Mouse (Mus musculus) liver, embryonic 12.5 days (tissue): Measurements from ENCODE around the gene Usp35. TPM values are rescaled to one million over a fixed set of nuclear protein-coding genes. Genes with fewer than 3 reads are reported as not detected.

Experiments
- ATAC-seq: fragments of 200-750 bp; cut with Nextera tagmentation; 2 replicates; pipeline ENCODE4 v1.8.0; 2017; ENCODE audit warnings: moderate number of reproducible peaks, mild to moderate bottlenecking, moderate library complexity
- H3K27ac ChIP-seq: fragments of 300-500 bp; sonication (generic); 2 replicates; pipeline ENCODE4 v1.5.1; 2016; ENCODE audit warnings: mild to moderate bottlenecking
- H3K27me3 ChIP-seq: fragments of 300-500 bp; sonication (generic); replicated peaks from 2 replicates; pipeline ENCODE4 v1.6.1; 2016; ENCODE audit warnings: mild to moderate bottlenecking, moderate library complexity
- H3K36me3 ChIP-seq: fragments of 300-500 bp; sonication (generic); 2 replicates; pipeline ENCODE4 v1.6.1; 2016; ENCODE audit warnings: mild to moderate bottlenecking, moderate library complexity
- H3K4me1 ChIP-seq: fragments of 300-500 bp; sonication (generic); 2 replicates; pipeline ENCODE4 v1.6.1; 2016
- H3K4me2 ChIP-seq: fragments of 300-500 bp; sonication (generic); 2 replicates; pipeline ENCODE4 v1.6.1; 2016; ENCODE audit warnings: mild to moderate bottlenecking, moderate library complexity
- H3K4me3 ChIP-seq: fragments of 300-500 bp; sonication (generic); 2 replicates; pipeline ENCODE4 v1.5.1; 2016; ENCODE audit warnings: mild to moderate bottlenecking, moderate library complexity
- H3K9ac ChIP-seq: fragments of 300-500 bp; sonication (generic); 2 replicates; pipeline ENCODE4 v1.6.1; 2016; ENCODE audit warnings: mild to moderate bottlenecking, moderate library complexity
- H3K9me3 ChIP-seq: fragments of 300-500 bp; sonication (generic); replicated peaks from 2 replicates; pipeline ENCODE4 v1.6.1; 2016; ENCODE audit warnings: mild to moderate bottlenecking, moderate library complexity
- WGBS: fragments of 180-500 bp; shearing (Covaris S2); methylation state at CpG from one replicate; pipeline ENCODE4 v1.1.7; 2016; ENCODE audit not compliant: insufficient replicate concordance; 5-methylcytosine and 5-hydroxymethylcytosine counted together
- polyA plus RNA-seq: library from polyadenylated mRNA; unstranded; fragments of >200 nt; fragmentation: Nextera tagmentation; extraction: Ambion mirVana; gene quantifications from 2 replicates; pipeline ENCODE4 v1.2.1, GENCODE M21; 2016

Gene Usp35
- polyA plus RNA-seq, 1 experiment from 2014 or later = 0.49 TPM

- peaks cover 7% of the 10 kb centered on the region for H3K4me1 ChIP-seq
- no peak overlapping the region for H3K4me3 ChIP-seq
- H3K27ac ChIP-seq = no peak overlapping the region
- H3K9ac ChIP-seq = no peak overlapping the region
- H3K27me3 ChIP-seq = peaks cover 19% of the 10 kb centered on the region
- ATAC-seq = no peak
- no peaks in the 10 kb centered on the region for H3K36me3 ChIP-seq
- WGBS = 61% methylated on average over 5 of the region's 5 CpGs
- H3K9me3 ChIP-seq = no peaks in the 10 kb centered on the region
- no peak overlapping the region for H3K4me2 ChIP-seq
These were observed 24.4 kb upstream of the Usp35 start for GRCm38 (mm10) chr7:97356253-97356652.

GRCm38 (mm10) chr7:97355068-97355841 lies 23.4 kb upstream of the Usp35 start:
- no peak for ATAC-seq
- Histone ChIP-seq H3K36me3 (no peaks in the 10 kb centered on the region), H3K4me1 (peaks cover 7% of the 10 kb centered on the region), H3K9me3 (no peaks in the 10 kb centered on the region), H3K27me3 (peaks cover 11% of the 10 kb centered on the region; the same call in 1 of the 2 replicates), H3K27ac (no peak overlapping the region), H3K4me2 (no peak overlapping the region), H3K4me3 (no peak overlapping the region), H3K9ac (no peak overlapping the region)
- WGBS = 35% methylated on average over 13 of the region's 13 CpGs

DNA sequence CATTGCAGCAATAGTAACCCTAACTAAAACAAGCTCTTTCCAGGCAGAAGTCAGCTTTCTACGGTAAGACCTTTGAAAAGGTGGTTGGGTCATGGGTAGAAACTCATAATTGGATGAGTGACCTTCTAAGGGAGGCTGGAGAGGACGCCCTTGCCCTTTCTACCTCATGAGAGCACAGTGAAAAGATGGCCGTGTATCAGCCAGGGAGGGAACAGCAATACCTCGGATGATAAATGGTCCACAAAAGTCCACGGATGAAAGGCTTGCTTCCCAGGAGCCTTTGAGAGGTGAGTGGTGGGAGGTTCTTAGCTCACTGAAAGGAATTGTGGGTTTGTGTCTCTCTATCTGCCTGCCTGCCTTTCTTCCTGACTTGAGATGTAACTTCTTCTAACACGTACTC lies 21.5 kb upstream of the Usp35 start:
- Histone ChIP-seq H3K9me3 (no peaks in the 10 kb centered on the region), H3K9ac (no peak overlapping the region), H3K4me2 (no peak overlapping the region), H3K4me1 (peaks cover 7% of the 10 kb centered on the region), H3K36me3 (no peaks in the 10 kb centered on the region), H3K4me3 (no peak overlapping the region), H3K27me3 (peaks cover 14% of the 10 kb centered on the region), H3K27ac (no peak overlapping the region)
- ATAC-seq = no peak
- 71% methylated on average over 6 of the region's 6 CpGs for WGBS

DNA sequence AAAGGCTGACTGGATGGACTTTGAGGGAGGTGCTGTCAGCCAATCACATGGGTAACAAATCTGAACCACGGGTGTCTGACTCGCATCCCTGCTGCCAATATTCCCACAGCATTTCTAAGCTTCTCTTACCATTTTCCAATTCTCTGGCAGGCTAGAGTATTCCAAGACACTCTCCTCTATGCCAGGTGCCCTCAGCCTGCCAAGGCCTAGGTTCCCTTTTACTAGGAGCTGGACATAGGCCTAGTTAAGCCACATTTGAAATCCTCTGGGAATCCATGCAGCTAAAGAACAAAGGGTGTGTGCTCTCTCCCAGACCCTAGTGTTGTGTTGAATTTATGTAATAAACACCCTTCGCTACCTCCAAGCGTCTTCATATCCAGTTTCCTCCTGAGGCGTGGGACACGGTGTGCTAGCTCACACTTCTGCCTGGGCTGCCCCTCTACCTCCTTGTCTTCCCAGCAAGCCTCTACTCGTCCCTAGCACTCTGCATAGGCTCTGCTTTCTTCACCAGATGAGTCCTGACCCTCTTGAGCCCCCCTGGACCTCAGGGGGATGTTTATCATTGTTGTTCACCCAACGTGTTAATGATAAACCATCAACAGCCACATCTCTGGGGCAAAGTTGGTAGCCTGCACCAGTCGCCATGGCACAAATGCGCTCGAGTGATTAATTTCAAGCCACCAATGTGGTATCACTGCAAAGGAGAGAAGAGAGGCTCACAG lies 20.1 kb upstream of the Usp35 start:
- Histone ChIP-seq H3K9ac (no peak overlapping the region), H3K4me3 (no peak overlapping the region), H3K36me3 (no peaks in the 10 kb centered on the region), H3K9me3 (no peaks in the 10 kb centered on the region), H3K4me1 (peaks cover 11% of the 10 kb centered on the region), H3K27ac (no peak overlapping the region), H3K27me3 (peaks cover 21% of the 10 kb centered on the region), H3K4me2 (no peak overlapping the region)
- ATAC-seq = no peak
- 79% methylated on average over 11 of the region's 11 CpGs for WGBS

DNA sequence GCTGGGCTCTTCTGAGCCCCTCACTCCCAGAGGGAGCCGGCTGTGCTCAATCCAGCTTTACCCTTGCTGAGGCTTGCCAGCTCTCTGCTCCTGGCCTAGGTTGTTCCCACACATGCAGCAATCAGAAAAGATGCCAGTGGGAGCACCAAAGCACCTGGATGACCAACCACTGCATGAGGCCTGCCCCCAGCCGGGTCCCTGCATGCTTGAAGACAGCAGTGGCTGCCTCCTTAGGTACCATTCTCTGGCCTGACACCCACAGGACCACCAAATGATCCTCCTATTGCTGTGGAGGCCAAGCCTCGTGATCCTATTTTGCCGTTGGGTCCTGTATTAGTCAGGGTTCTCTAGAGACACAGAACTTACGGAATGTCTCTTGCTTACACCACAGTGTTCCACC lies 19.1 kb upstream of the Usp35 start:
- H3K4me3 ChIP-seq = no peak overlapping the region
- no peak overlapping the region for H3K4me2 ChIP-seq
- H3K27me3 ChIP-seq = peaks cover 16% of the 10 kb centered on the region
- H3K9me3 ChIP-seq = no peaks in the 10 kb centered on the region
- 75% methylated on average over 5 of the region's 5 CpGs for WGBS
- H3K4me1 ChIP-seq = peaks cover 20% of the 10 kb centered on the region
- ATAC-seq = no peak
- H3K27ac ChIP-seq = no peak overlapping the region
- no peak overlapping the region for H3K9ac ChIP-seq
- no peaks in the 10 kb centered on the region for H3K36me3 ChIP-seq

DNA sequence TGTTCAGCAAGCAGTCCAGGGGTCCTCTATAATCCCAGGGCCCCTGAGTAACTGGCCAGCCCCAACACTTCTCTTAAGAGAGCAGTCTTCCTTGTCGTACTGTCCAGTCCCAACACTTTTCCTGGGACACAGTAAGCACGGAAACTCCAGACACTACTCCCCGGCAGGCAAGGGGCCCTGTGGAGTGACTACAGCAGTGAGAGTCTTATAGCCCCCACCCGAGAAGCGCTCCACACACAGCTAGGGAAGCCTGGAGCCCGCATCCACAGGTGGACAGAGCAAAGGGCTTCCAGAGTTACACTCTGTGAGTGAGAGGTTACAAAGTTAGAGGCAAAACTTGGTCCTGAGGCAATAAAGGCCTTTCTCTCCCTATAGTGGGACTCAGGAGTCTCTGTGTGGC lies 17.6 kb upstream of the Usp35 start:
- Histone ChIP-seq H3K27me3 (peaks cover 18% of the 10 kb centered on the region), H3K4me1 (peaks cover 18% of the 10 kb centered on the region), H3K36me3 (no peaks in the 10 kb centered on the region), H3K4me2 (no peak overlapping the region), H3K9me3 (no peaks in the 10 kb centered on the region), H3K9ac (no peak overlapping the region), H3K27ac (no peak overlapping the region), H3K4me3 (no peak overlapping the region)
- ATAC-seq = no peak
- WGBS = 78% methylated on average over 6 of the region's 6 CpGs

- 67% methylated on average over 5 of the region's 5 CpGs for WGBS
- no peak overlapping the region for H3K4me3 ChIP-seq
- H3K9ac ChIP-seq = no peak overlapping the region
- H3K9me3 ChIP-seq = no peaks in the 10 kb centered on the region
- peaks cover 18% of the 10 kb centered on the region for H3K4me1 ChIP-seq
- ATAC-seq = no peak
- no peak overlapping the region for H3K4me2 ChIP-seq
- H3K36me3 ChIP-seq = no peaks in the 10 kb centered on the region
- peaks cover 15% of the 10 kb centered on the region for H3K27me3 ChIP-seq
- H3K27ac ChIP-seq = no peak overlapping the region
These were observed 17.0 kb upstream of the Usp35 start for GRCm38 (mm10) chr7:97348836-97349235.

DNA sequence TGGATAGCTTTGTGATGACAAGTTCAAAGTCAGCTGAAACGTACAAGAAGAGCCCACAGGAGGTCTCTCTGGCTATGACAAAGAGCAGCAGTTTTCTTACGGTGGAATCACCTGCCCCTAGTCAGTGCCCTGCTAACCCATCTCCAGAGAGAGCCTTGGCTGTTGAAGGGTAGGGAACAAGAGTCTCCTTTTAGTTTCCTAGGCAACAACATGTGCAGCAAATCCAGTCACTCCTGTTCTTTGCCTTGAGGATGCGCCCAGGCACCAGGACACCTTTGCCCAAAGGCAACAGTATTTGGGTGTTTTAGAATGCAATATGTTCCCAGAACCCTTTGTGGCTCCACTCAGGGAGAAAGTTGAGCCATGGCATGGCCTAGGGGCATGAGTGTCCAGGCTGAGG lies 16.5 kb upstream of the Usp35 start:
- ATAC-seq = no peak
- peaks cover 18% of the 10 kb centered on the region for H3K4me1 ChIP-seq
- no peak overlapping the region for H3K27ac ChIP-seq
- no peak overlapping the region for H3K4me2 ChIP-seq
- peaks cover 15% of the 10 kb centered on the region for H3K27me3 ChIP-seq
- H3K36me3 ChIP-seq = no peaks in the 10 kb centered on the region
- WGBS = 73% methylated on average over 3 of the region's 3 CpGs
- H3K9ac ChIP-seq = no peak overlapping the region
- H3K4me3 ChIP-seq = no peak overlapping the region
- H3K9me3 ChIP-seq = no peaks in the 10 kb centered on the region

DNA sequence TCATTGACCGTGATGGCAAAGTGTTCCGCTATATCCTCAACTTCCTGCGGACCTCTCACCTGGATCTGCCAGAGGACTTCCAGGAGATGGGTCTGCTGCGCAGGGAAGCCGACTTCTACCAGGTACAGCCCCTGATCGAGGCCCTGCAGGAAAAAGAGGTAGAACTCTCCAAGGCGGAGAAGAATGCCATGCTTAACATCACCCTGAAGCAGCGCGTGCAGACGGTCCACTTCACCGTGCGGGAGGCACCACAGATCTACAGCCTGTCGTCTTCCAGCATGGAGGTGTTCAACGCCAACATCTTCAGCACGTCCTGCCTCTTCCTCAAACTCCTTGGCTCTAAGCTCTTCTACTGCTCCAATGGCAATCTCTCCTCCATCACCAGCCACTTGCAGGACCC lies 15.6 kb upstream of the Usp35 start:
- Histone ChIP-seq H3K27ac (no peak overlapping the region), H3K9ac (no peak overlapping the region), H3K4me2 (no peak overlapping the region), H3K4me3 (no peak overlapping the region), H3K4me1 (peaks cover 18% of the 10 kb centered on the region), H3K36me3 (no peaks in the 10 kb centered on the region), H3K9me3 (no peaks in the 10 kb centered on the region), H3K27me3 (peaks cover 15% of the 10 kb centered on the region)
- 86% methylated on average over 15 of the region's 15 CpGs for WGBS
- no peak for ATAC-seq

DNA sequence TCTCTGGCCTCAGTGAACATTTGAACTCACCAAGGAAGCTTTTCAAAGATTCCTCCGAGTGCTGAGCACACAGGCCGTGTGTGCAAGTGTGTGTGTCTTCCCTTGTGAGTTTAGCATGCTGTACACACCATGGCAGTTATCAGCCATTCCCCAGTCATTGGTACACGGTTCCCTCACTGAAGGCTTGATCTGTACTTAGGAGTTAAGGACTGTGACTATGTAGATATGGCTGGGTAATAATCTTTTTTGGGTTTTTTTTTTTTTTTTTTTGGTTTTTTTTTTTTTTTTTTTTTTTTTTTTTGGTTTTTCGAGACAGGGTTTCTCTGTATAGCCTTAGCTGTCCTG lies 15.0 kb upstream of the Usp35 start:
- H3K27me3 ChIP-seq = peaks cover 15% of the 10 kb centered on the region
- WGBS = 20% methylated on average over 4 of the region's 4 CpGs
- H3K27ac ChIP-seq = no peak overlapping the region
- H3K36me3 ChIP-seq = no peaks in the 10 kb centered on the region
- H3K9me3 ChIP-seq = no peaks in the 10 kb centered on the region
- H3K4me3 ChIP-seq = no peak overlapping the region
- peak; percentile 84 for ATAC-seq
- H3K4me2 ChIP-seq = peak overlapping the region; percentile 12
- peaks cover 23% of the 10 kb centered on the region for H3K4me1 ChIP-seq
- H3K9ac ChIP-seq = no peak overlapping the region

- no peaks in the 10 kb centered on the region for H3K36me3 ChIP-seq
- WGBS = 39% methylated on average over 9 of the region's 9 CpGs
- no peaks in the 10 kb centered on the region for H3K9me3 ChIP-seq
- H3K4me1 ChIP-seq = peaks cover 28% of the 10 kb centered on the region
- H3K27me3 ChIP-seq = peaks cover 15% of the 10 kb centered on the region
- H3K4me3 ChIP-seq = no peak overlapping the region
- H3K4me2 ChIP-seq = peak overlapping the region; percentile 12
- peak; percentile 48; the same call in 1 of the 2 replicates for ATAC-seq
- no peak overlapping the region for H3K27ac ChIP-seq
- no peak overlapping the region for H3K9ac ChIP-seq
These were observed 14.4 kb upstream of the Usp35 start for GRCm38 (mm10) chr7:97346111-97346821.

DNA sequence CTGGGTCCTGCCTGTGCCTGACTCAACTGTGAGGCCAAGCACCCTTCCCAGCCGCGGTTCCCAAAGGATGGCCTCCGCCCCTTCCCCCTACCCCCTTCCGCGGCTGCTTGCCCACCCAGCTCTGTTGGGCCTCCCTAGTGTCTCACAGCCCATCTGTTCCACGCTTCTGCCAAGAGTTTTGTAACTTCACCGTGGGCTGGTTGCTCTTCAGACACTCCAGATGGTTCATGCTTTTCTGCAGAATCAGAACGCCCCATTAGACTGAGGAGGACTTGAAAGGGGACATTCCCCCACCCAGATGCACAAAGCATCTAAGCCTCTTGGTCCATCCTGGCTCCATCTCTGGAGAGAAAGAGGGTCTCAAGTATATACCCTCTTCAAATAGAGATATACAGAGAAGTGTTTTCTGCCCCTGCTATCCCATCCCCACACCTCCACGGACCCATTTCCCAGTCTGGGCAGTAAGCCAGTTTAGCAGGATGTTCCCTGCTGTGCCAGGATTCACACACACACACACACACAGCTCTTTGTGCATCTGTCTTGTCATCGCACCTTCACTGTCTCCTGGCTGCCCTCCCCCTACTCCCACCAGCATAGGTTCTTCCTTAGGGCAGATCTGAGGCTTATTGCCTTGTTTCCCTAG lies 13.5 kb upstream of the Usp35 start:
- 61% methylated on average over 10 of the region's 10 CpGs for WGBS
- Histone ChIP-seq H3K27me3 (peaks cover 15% of the 10 kb centered on the region), H3K36me3 (no peaks in the 10 kb centered on the region), H3K9ac (no peak overlapping the region), H3K9me3 (0 out of 2 replicates have a peak, but pooled peaks cover 3% of the 10 kb centered on the region), H3K4me3 (no peak overlapping the region), H3K4me2 (no peak overlapping the region), H3K27ac (no peak overlapping the region), H3K4me1 (peaks cover 30% of the 10 kb centered on the region)
- no peak for ATAC-seq
